Mouse (Mus musculus) CD4-positive, CD25-positive, alpha-beta regulatory T cell, adult 2 months (primary cell): ENCODE measurements at regions not wholly inside any gene's neighbourhood (a gene's known extent, or its start where the extent isn't known, plus 50 kb on each side); places are given as distances from the start of the nearest gene placed in this dataset.

Source experiments
- DNase-seq: peaks from one replicate; pipeline ENCODE4 v3.0.0-alpha.2; 2012; ENCODE audit warnings: low read depth, low spot score

DNA sequence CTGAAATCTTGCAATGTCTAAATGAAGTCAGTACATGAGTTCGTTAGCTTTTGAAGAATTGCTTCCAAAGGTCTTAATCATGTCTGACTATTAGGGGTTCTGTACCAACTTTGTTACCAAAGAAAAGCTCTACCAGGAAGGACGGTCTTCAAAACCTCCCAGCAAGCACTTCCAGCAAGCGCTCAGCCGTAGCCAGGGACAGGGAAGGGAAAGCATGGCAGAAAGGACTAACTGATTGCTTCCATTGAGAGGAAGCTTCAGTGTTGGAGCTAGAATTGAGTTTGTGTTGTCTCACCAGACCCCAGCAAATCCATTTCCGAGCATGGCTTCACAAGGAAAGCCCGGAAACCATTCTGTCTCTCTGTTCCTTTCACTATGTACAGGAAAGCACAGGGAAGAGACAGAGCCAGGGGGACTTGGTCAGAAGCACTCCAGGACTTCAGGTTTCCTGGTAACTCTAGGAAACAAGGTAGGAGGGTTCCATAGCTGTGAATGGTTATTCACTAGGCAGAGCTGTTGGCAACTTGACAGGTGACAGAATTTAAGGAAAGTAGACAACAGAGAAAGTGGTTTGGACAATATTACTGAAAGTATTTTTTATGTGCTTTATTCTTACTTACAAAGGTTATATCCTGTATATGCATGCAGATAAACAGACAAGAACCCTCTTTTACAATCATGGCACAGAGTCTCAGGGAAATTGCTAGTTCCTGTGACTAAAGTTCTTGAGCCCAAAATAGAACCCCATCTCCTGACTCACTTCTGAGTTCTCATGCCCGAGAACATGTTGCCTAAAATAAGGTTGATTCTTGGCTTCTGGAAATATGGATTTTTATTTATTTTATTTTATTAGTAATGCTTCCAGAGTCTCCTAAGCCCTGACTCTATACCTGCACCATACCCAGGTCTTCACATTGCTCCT, 151.5 kb upstream of the Dnajc19 start:
- no peak for DNase-seq

DNA sequence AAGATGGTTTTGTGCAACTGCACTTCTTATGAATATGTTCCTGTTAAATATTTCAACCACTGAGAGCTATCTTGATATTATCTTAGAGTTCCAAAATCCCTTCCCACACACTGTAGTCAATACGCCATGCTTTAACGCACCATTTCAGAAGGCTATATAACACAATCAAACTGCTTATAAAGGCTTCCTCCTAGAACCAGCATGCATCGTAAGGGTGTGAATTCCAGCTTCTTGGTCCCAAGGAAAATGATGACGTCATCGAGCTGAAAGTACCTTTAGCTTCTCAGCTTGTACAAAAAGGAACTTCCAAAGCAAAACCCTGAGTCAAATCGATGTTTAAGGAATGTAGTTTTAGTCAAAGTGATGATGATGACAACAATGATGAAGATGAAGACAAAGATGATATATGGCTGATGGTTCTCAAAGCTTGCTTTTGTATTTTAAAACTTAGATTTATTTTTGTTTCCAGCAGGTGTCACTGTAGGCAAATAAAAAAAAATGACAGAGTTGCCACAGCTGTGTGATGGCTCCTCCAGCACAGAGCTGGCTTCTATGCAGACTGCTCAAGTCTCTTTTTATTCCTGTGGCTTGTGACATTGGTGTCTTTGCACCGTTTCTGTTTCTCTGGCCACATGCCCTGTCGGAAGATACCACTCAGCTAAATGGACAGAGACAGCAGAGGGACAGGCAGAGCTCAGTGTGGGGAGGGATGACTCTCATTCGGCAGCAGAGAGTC, 150.6 kb upstream of the Dnajc19 start:
- no peak for DNase-seq

DNA sequence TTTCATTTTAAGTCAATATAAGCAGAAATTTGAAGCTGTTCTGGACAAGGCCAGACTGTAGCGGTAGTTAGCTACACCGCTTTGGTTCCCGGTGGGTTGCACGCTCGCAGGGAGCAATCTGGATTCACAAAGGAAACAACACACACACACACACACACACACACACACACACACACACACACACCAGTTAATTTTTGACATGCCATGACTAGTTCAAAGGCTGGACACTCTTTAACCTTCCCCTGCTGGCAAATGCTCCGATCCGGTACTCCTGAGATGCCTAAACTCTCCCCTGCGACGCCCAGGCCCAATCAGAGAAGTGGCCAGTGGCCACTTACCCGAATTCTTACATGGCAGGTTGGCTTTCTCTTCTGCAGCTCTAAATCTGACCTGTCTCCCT, 141.2 kb upstream of the Dnajc19 start:
- DNase-seq = no peak

DNA sequence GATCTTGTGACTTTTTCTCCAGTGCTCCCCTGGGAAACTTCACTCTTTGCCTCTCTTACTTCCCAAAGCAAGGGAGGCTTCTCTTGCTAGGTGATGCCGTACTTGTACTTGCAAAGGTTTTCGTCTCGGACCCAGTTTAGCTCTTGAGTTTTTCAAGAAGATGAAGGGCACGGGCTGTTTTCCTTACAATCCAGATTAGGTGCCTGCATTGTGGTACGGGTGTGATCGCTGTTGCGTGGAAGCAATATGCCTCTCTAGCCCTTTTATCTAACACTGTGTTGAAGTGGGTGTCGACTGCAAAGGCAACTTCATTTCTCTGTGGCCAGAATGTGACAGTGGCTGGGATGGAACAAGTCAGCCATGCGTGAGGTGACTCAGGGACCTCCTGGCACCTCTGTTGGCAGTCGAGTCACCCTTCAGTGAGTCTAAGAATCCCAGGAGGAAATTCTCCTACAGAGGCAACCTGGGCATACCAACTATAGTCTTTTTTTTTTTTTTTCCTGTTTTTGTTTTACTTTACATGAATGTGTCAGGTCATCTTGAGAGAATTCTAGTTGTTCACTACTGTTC, 138.7 kb upstream of the Dnajc19 start:
- DNase-seq = no peak

DNA sequence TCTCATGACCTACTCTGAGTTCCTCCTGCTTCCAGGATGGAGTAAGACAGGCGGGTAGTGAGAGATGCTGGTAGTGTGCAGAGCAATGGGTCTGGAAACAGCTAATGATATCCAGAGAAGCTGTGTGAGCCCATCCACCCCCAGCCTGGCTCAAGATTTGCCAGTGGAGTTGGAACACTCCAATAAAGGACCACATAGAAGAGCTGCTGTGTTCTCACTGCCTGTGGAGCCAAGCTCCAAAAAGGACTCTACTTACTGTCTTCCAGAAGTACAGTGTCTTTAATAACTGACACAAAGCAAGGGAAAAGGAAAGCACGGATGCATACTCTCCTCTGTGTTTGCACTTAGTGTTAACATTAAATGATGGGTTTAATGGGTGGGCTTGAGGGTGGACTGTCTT, 138.0 kb upstream of the Dnajc19 start:
- DNase-seq = no peak

DNA sequence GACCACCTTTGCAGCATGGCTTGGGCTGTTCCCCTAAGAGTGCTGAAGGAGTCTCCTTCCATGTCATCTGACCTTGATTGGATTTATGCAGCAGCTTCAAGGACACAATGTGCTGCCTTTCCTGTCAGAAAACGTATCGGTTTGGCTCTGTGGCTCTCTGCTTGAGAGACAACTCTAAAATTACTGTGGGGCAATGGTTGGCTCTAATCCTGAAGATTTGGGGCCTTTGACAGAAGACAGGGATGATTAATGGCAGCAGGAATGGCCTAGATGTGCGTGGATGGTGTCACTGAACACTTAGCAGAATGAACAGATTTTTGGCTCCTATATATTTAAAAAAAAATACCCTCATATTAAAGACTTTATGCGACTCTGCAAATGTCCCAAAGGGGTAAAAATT, 136.8 kb upstream of the Dnajc19 start:
- no peak for DNase-seq

DNA sequence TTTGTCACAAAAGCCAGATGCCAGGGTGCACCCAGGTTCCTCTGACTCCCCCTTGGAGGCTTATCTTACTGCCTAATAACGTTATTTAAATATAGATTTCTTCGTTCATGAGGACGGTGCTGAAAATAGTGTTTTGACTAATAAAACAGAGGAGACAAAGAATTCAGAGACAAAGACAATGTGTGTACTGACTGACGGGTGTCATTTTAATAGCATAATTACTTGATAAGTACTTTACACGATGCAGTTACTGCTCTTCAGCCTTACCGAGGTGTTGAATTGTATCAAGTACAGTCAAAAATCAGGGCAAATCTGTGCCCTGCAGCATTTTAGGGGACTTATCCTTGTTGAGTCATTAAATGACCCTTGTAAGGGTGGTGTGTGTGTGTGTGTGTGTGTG, 133.1 kb upstream of the Dnajc19 start:
- DNase-seq = no peak

DNA sequence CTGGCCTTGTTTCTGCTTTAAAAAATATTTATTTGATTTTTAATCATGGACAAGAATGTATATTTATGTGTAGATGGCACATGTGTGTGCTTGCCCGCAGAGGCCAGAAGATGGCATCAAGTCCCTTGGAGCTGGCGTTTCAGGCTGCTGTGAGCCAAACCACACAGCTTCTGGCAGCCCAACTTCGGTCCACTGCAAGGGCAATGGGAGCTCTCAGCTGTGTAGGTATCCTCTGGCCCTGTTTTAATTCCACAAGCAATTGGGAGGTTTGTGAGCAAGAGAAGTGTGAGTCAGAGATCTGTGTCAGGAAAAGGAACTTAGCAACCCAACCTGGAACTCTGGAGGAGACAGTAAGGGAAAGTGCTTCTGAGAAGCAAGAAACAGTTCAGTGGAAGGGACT, 125.3 kb upstream of the Dnajc19 start:
- no peak for DNase-seq

DNA sequence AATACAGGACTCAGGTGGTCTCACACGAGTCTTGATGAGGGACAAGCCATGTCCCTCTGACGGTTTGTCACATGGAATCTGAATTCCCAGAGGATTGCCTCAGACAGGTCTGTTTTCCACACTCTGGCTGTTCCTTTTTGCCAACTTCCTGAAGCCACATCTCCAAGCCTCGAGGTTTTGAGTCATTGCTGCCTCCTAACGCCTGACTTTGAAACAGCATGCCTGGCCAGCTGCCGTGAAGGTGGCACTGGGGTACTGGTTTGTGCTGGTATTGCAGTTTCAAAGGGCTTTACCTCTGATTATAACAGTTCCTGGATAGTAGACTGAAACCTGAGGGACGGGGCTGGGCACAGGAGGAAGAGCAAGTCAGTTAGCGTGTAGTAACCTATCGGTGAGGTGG, 117.1 kb upstream of the Dnajc19 start:
- DNase-seq = no peak

DNA sequence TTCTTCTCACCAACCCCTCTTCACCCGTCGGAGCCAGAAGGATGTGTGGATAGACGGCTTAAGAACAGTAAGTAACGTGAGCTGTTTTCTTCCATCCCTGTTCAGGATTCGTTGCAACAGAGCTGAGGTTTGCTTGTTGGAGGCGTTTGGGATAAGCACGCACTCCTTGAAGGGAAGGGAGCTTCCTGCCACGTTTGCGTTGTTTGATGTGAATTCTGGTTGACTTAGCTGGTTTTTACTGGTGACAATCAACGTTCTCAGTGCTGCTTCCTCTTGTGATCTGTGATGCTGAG, 116.0 kb upstream of the Dnajc19 start:
- no peak for DNase-seq

DNA sequence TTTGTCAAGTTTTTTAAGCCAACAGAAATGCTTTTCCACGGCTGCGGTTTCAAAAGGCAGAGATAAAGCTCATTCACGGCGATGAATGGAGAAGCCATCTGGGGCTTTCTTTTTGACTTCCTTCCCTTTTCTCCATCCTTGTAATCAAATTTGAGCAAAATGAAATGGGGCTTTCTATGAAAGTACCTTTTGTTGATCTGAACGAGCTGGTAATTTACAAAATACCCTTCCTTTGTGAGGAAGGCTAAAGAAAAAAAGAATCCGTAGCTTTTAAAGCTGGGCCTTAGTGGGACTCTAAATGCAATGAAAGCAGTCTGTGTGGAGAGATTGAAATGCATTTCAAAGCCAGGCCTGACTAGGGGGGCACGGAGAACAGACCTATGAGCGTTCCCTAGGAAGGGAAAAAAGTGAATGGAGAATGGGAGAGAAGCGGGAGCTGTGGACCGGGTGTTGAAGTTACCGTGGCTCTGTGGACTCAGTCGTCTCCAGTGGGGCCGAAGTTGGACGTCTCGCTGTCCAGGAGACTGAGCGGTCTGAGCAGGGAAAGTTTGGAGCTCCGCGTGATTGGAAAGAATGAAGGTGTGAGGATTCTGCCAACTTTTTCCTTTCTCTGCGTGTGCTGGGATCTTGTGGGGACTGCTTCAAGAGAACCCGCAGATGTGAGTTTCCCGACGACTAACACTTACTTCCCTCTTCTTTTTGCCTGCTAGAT, 115.5 kb upstream of the Dnajc19 start:
- no peak for DNase-seq

DNA sequence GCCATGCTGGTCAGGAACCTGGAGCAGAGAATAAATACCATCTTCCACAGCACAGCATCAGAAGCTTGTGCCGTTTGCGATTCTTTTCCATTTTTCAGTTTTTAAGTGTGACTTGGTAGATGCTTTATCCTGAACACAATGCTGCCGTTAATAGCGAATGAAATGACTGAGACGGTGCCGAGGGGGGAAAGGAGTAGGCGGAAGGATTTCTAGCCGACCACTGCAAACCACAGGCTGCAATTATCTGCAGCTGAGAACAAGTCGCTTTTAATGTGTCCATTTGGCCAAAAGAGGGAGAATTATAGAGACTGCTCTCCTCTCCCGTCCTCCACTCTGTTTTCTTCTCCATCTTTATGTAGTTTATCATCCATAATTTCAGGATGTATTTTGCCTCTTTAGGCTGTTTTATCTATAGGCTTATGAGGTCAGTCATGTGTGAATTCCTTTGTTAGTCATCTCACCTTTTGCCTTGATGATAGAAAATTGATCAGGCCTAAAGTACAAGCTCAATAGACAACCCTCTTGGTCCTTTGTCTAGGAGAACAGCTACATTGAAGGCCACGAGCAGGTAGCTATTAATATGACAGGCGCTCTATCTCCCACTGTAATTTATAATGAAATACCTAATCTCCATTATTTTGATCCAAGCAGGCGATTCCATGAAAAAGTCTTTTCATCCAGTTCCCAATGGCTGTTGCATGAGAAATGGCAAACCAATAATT, 114.8 kb upstream of the Dnajc19 start:
- DNase-seq = no peak

DNA sequence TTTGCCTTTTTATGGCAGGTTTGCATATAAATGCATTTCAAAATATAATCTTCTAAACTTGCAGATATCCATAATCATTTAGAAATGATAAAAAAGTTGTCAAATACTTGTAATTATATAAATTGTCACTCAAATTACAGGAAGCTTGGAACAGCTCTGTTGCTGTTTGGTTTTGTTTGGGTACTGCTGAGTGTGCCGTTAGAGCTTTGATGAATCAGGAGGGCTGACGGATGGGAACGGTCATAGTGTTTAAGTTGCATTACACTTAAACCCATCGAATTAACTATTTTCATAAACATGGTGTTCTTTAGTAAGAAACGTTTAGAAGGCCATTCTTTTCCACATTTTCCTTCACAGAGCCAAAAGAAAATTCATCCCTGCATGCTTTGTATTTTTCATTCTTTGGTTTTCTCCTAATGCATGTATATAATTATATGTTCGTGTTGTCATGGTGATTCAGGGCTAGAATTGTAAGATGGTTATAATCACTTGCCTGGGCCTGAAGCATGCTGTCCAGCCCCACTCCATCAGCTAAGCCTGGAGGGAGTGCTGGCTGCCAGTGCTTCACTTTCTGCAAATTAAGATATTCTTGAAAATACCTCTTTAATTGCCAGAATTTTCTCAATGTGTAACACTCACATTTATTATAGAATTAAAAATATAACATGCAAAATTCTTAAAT, 92.4 kb upstream of the Dnajc19 start:
- no peak for DNase-seq

DNA sequence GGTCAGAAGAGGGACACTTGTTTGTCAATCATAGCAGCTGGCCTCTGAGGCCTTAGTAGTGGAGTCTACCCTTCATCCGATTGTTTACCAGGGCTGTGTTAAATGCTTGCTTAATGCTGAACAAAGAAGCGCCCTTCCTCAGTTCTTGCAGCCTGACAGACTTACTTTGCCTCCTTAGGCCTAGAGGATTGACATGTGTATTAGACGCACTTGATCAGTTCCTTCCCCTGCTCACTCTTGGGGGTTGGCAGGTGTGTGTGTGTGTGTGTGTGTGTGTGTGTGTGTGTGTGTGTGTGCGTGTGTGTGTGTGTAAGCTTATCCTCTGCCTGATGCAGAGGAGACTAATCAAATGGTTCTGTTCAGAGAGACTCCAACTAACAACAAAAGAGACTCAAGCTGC, 91.8 kb upstream of the Dnajc19 start:
- DNase-seq = no peak

DNA sequence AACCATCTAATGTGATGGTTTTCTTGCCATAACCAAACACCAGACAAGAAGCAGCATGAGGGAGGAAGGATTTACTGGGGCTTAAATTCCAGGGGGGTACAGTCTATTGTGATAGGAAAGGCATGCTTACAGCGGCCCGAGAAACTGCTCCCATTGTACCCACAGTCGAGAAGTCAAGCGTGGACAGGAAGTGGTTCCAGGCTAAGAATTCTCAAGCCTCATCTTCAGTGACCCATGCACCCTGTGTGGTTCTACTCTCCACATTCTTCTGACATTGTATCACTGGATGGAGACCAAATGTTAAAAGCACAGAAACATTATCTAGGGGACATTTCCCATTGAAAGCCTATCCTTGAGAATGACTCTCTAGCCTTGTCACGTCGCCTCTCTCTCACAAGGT, 90.8 kb upstream of the Dnajc19 start:
- DNase-seq = no peak

DNA sequence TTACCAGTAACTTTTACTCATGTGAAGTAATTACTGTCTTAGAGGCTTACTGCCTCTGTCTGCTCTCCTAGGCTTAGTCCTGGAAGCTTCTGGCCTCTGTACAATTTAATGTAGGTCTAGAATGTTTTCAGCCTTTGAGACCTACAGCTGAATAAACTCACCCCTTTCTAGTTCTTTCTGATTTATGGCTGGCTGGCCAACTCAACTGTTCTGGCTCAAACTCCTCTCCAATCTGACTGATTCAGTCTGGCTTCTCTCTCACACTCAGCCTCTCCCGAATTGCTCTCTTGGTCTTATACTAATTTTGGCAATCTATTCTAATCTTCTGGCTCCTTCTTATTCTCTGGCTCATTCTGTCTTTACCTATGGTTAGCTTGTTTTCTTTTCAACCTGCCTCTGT, 87.0 kb upstream of the Dnajc19 start:
- DNase-seq = no peak

DNA sequence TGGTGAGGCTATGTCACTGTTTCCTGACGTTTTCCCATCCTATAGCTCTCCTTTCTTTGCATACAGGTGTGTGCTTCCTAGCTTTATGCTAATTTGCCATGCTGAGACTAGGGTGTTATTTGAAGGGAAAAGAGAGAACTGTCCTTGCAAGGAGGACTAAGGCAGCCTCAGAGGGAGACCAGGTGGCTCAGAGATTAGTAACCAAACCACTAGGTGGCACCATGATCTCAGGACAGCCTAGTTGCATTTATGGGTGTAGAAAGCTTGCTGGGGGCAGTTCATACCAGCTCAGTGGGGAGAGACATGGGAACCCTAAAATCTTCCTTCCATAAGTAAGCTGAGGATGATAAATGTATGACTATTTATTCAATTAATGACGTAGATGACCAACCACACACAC, 68.9 kb upstream of the Dnajc19 start:
- peak; percentile 1 for DNase-seq

DNA sequence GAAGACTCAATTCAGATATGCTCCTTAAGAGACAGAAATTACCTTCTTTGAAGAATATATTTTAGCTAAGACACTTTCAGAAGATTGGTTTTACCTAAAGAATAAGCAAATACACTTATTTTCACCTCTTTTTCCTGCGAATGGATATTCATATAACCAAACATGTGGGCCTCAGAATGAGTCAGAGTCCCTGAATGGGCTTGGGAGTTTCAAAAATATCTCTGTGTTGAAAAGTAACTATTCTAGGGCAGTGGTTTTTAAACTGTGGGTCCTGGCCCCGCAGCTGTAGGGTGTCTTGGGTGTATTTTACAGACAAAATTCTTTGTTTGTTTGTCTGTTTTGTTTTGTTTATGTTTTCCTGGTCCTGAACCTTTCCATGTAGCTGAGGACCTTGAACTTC, 62.5 kb upstream of the Dnajc19 start:
- no peak for DNase-seq

DNA sequence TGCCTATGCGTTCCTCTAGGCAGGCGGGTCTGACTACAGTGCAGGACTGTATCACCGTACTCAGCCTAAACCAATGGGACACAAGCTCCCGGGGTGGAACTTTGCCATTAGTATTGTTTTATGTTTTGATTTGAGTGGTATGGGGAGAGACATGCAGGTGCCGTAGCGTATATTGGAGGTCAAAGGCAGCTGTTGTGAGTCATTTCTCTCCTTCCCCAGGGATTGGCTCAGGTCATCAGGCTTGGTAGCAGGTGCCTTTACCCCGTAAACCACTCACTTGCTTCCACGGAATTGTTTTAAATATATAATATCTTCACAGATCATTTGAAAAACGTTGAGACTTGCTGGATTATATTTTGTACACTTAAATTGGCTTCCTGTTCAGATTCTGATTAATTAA, 58.1 kb upstream of the Dnajc19 start:
- no peak for DNase-seq

DNA sequence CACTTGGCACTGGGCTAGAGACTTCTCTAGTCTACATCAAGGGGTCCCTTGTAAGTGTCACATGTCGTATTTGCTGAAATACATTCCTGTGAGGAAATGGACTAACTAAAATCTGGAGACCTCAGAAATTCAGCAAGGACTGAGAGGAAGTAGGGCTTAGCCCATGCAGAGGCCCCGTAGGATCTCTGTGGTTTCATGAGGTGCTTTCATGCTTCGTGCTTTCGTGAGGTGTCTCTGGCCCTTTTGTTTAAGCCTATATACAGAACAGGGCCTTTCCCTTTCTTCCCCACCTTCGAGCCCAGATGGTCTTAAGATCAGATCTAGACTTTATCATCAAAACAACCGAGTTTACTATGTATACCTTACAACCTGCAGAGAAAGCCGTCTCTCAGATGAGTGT, 56.9 kb upstream of the Dnajc19 start:
- DNase-seq = no peak

DNA sequence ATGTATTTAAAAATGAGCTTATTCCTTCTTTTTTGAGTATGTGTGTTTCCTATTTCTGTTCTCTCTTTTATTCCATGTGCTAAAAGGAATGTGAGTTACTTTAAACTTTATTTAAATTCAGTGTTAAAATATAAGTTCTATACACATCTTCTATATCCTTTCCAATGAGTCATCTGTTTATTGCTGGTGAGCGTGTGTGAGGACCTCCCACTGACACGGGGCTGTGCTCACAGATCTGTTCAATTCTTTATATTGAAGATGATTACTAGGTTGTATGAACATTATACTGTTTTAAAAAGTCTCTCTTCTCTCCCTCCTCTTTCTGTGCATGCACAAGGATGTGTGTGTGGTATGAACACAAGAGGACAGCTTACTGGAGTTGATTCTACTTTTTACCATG, 55.3 kb upstream of the Dnajc19 start:
- DNase-seq = no peak
